Mouse (Mus musculus) adrenal gland, postnatal 14 days (tissue): ENCODE measurements around the gene Clca2. TPM values are rescaled to one million over a fixed set of nuclear protein-coding genes. Genes with fewer than 3 reads are reported as not detected.

ENCODE experiments used
- DNase-seq: peaks from one replicate; pipeline ENCODE4 v3.0.0; 2021; ENCODE audit warnings: mixed read lengths
- long read RNA-seq, 2 experiments: library from polyadenylated mRNA; stranded (forward); transcript quantifications; one replicate each; pipeline ENCODE4 v2.0.0; 2021
- total RNA-seq: library from RNA; stranded (reverse); gene quantifications from 2 replicates; pipeline ENCODE4 v1.2.3, GENCODE M21; 2021

The Clca2 gene
- total RNA-seq = 0.26 and 0.33 TPM in 2 replicates
- long read RNA-seq, experiment 1 = 0 reads
- long read RNA-seq, experiment 2 = 0 reads

GRCm38 (mm10) chr3:145099291-145099690, at the start of gene Clca2:
Gene Clca2, minus strand, starts transcription at chr3:145099443.
- DNase-seq = no peak

- no peak for DNase-seq
Observed at GRCm38 (mm10) chr3:145147952-145148351, 48.7 kb upstream of the Clca2 start.

- no peak for DNase-seq
Observed at GRCm38 (mm10) chr3:145147483-145147882, 48.2 kb upstream of the Clca2 start.

GRCm38 (mm10) chr3:145146871-145147270, 47.6 kb upstream of the Clca2 start:
- no peak for DNase-seq

- DNase-seq = no peak
Observed at GRCm38 (mm10) chr3:145143856-145144255, 44.6 kb upstream of the Clca2 start.

GRCm38 (mm10) chr3:145142925-145143324, 43.7 kb upstream of the Clca2 start:
- DNase-seq = no peak

GRCm38 (mm10) chr3:145140236-145140635, 41.0 kb upstream of the Clca2 start:
- no peak for DNase-seq

- DNase-seq = peak; percentile 61
Observed at GRCm38 (mm10) chr3:145131210-145131868, 32.1 kb upstream of the Clca2 start.

- DNase-seq = no peak
Observed at GRCm38 (mm10) chr3:145129356-145129755, 30.1 kb upstream of the Clca2 start.

GRCm38 (mm10) chr3:145126618-145127017, 27.4 kb upstream of the Clca2 start:
- DNase-seq = no peak

- DNase-seq = no peak
Observed at GRCm38 (mm10) chr3:145119425-145119824, 20.2 kb upstream of the Clca2 start.

- DNase-seq = no peak
Observed at GRCm38 (mm10) chr3:145119002-145119358, 19.7 kb upstream of the Clca2 start.

- DNase-seq = peak; percentile 99
Observed at GRCm38 (mm10) chr3:145118254-145119001, 19.2 kb upstream of the Clca2 start, which contains the start of gene Odf2l. Gene Odf2l, plus strand, starts transcription at chr3:145118588.

GRCm38 (mm10) chr3:145117637-145118036, 18.4 kb upstream of the Clca2 start:
- no peak for DNase-seq

- DNase-seq = no peak
Observed at GRCm38 (mm10) chr3:145115169-145115568, 15.9 kb upstream of the Clca2 start.

- no peak for DNase-seq
Observed at GRCm38 (mm10) chr3:145105773-145106504, 6.7 kb upstream of the Clca2 start.

GRCm38 (mm10) chr3:145105076-145105772, 6.0 kb upstream of the Clca2 start:
- DNase-seq = no peak

- no peak for DNase-seq
Observed at GRCm38 (mm10) chr3:145103770-145104169, 4.5 kb upstream of the Clca2 start.

GRCm38 (mm10) chr3:145103321-145103720, 4.1 kb upstream of the Clca2 start:
- no peak for DNase-seq

- DNase-seq = no peak
Observed at GRCm38 (mm10) chr3:145101891-145102555, 2.8 kb upstream of the Clca2 start.

- no peak for DNase-seq
Observed at GRCm38 (mm10) chr3:145087857-145088598, 11.2 kb downstream of the Clca2 start.
